Mouse (Mus musculus) MEL (cell line): Measurements from ENCODE around the gene Nsmf. TPM values are rescaled to one million over a fixed set of nuclear protein-coding genes. Genes with fewer than 3 reads are reported as not detected.

ENCODE experiments used
- CHD1 ChIP-seq: IDR thresholded peaks from 2 replicates; pipeline ENCODE4 v1.6.1; 2012; ENCODE audit warnings: low read depth, mild to moderate bottlenecking, inconsistent platforms, low read length, improper control_type of control experiment
- CTCF ChIP-seq, 3 experiments: IDR thresholded peaks in 2 of 3; conservative IDR thresholded peaks in 1 of 3; 2 replicates each; pipeline ENCODE4 v1.5.1; 2011 to 2012; ENCODE audit warnings: low read length in 3 of 3, low read depth in 2 of 3, mild to moderate bottlenecking in 2 of 3, improper control_type of control experiment in 1 of 3, inconsistent platforms in 1 of 3, mixed read lengths in 1 of 3, moderate library complexity in 1 of 3; ENCODE audit not compliant: control insufficient read depth in 1 of 3, insufficient read depth in 1 of 3, poor library complexity in 1 of 3, severe bottlenecking in 1 of 3
- ELF1 ChIP-seq: IDR thresholded peaks from 2 replicates; pipeline ENCODE4 v1.6.1; 2014; ENCODE audit warnings: low read depth, mild to moderate bottlenecking, inconsistent platforms, low read length, improper control_type of control experiment, moderate library complexity
- EP300 ChIP-seq, 2 experiments: IDR thresholded peaks; 2 replicates each; pipeline ENCODE4 v1.6.1; 2011; ENCODE audit warnings: improper control_type of control experiment in 2 of 2, low read length in 2 of 2, low read depth in 1 of 2, mild to moderate bottlenecking in 1 of 2
- GATA1 ChIP-seq: IDR thresholded peaks from 2 replicates; pipeline ENCODE4 v1.6.1; 2011; ENCODE audit warnings: low read depth, low read length, improper control_type of control experiment
- MAX ChIP-seq: IDR thresholded peaks from 2 replicates; pipeline ENCODE4 v1.6.1; 2011; ENCODE audit warnings: low read length, improper control_type of control experiment
- MYB ChIP-seq: IDR thresholded peaks from 2 replicates; pipeline ENCODE4 v1.6.1; 2011; ENCODE audit warnings: mild to moderate bottlenecking, low read depth, low read length, improper control_type of control experiment
- NELFE ChIP-seq: IDR thresholded peaks from 2 replicates; pipeline ENCODE4 v1.6.1; 2011; ENCODE audit warnings: low read depth, low read length, improper control_type of control experiment
- POLR2A ChIP-seq, 2 experiments: IDR thresholded peaks; 2 replicates each; pipeline ENCODE4 v1.6.1; 2011 to 2012; ENCODE audit warnings: low read length in 2 of 2, mild to moderate bottlenecking in 2 of 2, control low read depth in 1 of 2, improper control_type of control experiment in 1 of 2, low read depth in 1 of 2, moderate library complexity in 1 of 2; ENCODE audit not compliant: control insufficient read depth in 1 of 2, insufficient read depth in 1 of 2, poor library complexity in 1 of 2
- POLR2AphosphoS2 ChIP-seq: IDR thresholded peaks from 2 replicates; pipeline ENCODE4 v1.6.1; 2011; ENCODE audit warnings: low read length, improper control_type of control experiment
- SMC3 ChIP-seq: IDR thresholded peaks from 2 replicates; pipeline ENCODE4 v1.6.1; 2011; ENCODE audit warnings: low read depth, low read length, improper control_type of control experiment
- TAL1 ChIP-seq: IDR thresholded peaks from 2 replicates; pipeline ENCODE4 v1.6.1; 2012; ENCODE audit warnings: mild to moderate bottlenecking, inconsistent platforms, low read length, moderate library complexity, mixed read lengths
- USF2 ChIP-seq, 2 experiments: IDR thresholded peaks; 2 replicates each; pipeline ENCODE4 v1.6.1; 2011 to 2012; ENCODE audit warnings: improper control_type of control experiment in 2 of 2, low read length in 2 of 2, borderline replicate concordance in 1 of 2, inconsistent platforms in 1 of 2, low read depth in 1 of 2, mild to moderate bottlenecking in 1 of 2; ENCODE audit not compliant: insufficient read depth in 1 of 2
- ZMIZ1 ChIP-seq: IDR thresholded peaks from 2 replicates; pipeline ENCODE4 v1.6.1; 2012; ENCODE audit warnings: low read depth, mild to moderate bottlenecking, inconsistent platforms, low read length, improper control_type of control experiment, moderate library complexity
- polyA plus RNA-seq, 2 experiments: library from polyadenylated mRNA; stranded (reverse) in 1 of 2; unstranded in 1 of 2; fragments of >175 nt in 1 of 2; fragments of >200 nt in 1 of 2; gene quantifications; 2 replicates each; pipeline versions ENCODE4 v1.2.1 to v1.2.4; 2012; ENCODE audit warnings: low replicate concordance in 2 of 2, low read depth in 1 of 2; ENCODE audit not compliant: insufficient read length in 2 of 2, insufficient read depth in 1 of 2, missing spikeins in 1 of 2
- total RNA-seq: library from RNA; depleted of rRNA; stranded (reverse); fragments of 300-350 nt; gene quantifications from 2 replicates; pipeline ENCODE4 v1.2.3, GENCODE M21; 2012; rRNA removed

Nsmf gene
- total and polyA plus RNA-seq, 3 experiments = 13.3 to 25.8 TPM; not detected in 1

- TF ChIP-seq USF2 (IDR thresholded peaks at IDR 0.05; ENCODE audit: borderline replicate concordance in 1 of 2, insufficient read depth in 1 of 2, low read depth in 1 of 2, low read length in 2 of 2) (no peak), MYB (no peak), NELFE (peak; percentile 38), POLR2AphosphoS2 (0 out of 2 replicates have a peak, but pooled peaks have one; percentile 34), TAL1 (peak; percentile 98), CTCF (IDR thresholded peaks at IDR 0.05 in 2 of 3, conservative IDR thresholded peaks at IDR 0.05 in 1 of 3; ENCODE audit: control insufficient read depth in 1 of 3, insufficient read depth in 1 of 3, low read depth in 2 of 3, low read length in 3 of 3, poor library complexity in 1 of 3, severe bottlenecking in 1 of 3) (no peak), EP300 (IDR thresholded peaks at IDR 0.05; ENCODE audit: low read depth in 1 of 2, low read length in 2 of 2) (peak; percentile 94 to 96), POLR2A (IDR thresholded peaks at IDR 0.05; ENCODE audit: control insufficient read depth in 1 of 2, insufficient read depth in 1 of 2, low read depth in 1 of 2, low read length in 2 of 2, poor library complexity in 1 of 2) (peak in 1 of 2 experiments; percentile 59; a peak in 2 of 4 replicates), ZMIZ1 (0 out of 2 replicates have a peak, but pooled peaks have one; percentile 28), CHD1 (no peak), ELF1 (no peak), MAX (no peak), GATA1 (peak; percentile 92), SMC3 (no peak)
Measured at GRCm38 (mm10) chr2:25111184-25111791, 57.1 kb downstream of the Nsmf start (continued).

Other genes with a start within 250 kb of the Nsmf start
- gene Ehmt1, start 134.7 kb upstream of the Nsmf start, total RNA-seq = 31.9 and 32.7 TPM in 2 replicates
- gene Ehmt1, start 134.7 kb upstream of the Nsmf start, polyA plus RNA-seq = 10 to 100 TPM in 1 of 2 experiments, not detected in 1; 55.8 TPM
- gene Arrdc1, start 119.1 kb upstream of the Nsmf start, total RNA-seq = 19.0 and 20.2 TPM in 2 replicates
- gene Arrdc1, start 119.1 kb upstream of the Nsmf start, polyA plus RNA-seq = 10 to 100 TPM in 1 of 2 experiments, not detected in 1; 49.0 TPM
- 73.7 and 83.5 TPM in 2 replicates for gene Zmynd19, start 104.6 kb upstream of the Nsmf start, total RNA-seq
- gene Zmynd19, start 104.6 kb upstream of the Nsmf start, polyA plus RNA-seq = 100 to 1,000 TPM in 1 of 2 experiments, not detected in 1; 114 TPM
- 16.6 and 17.6 TPM in 2 replicates for gene Dph7, start 92.0 kb upstream of the Nsmf start, total RNA-seq
- 10 to 100 TPM in 1 of 2 experiments, not detected in 1; 19.7 TPM for gene Dph7, start 92.0 kb upstream of the Nsmf start, polyA plus RNA-seq
- 84.8 and 102 TPM in 2 replicates for gene Mrpl41, start 79.3 kb upstream of the Nsmf start, total RNA-seq
- gene Mrpl41, start 79.3 kb upstream of the Nsmf start, polyA plus RNA-seq = 100 to 1,000 TPM in 1 of 2 experiments, not detected in 1; 103 TPM
- 7.1 and 8.8 TPM in 2 replicates for gene Pnpla7, start 78.3 kb upstream of the Nsmf start, total RNA-seq
- gene Pnpla7, start 78.3 kb upstream of the Nsmf start, polyA plus RNA-seq = 10 to 100 TPM in 1 of 2 experiments, not detected in 1; 11.3 TPM
- gene Entpd8, start 25.9 kb downstream of the Nsmf start, total RNA-seq = not detected in 2 replicates
- gene Entpd8, start 25.9 kb downstream of the Nsmf start, polyA plus RNA-seq = not detected
- gene Noxa1, start 40.8 kb downstream of the Nsmf start, total RNA-seq = 0.08 TPM in 1 of 2 replicates, not detected in the other
- gene Noxa1, start 40.8 kb downstream of the Nsmf start, polyA plus RNA-seq = under 1 TPM in 1 of 2 experiments, not detected in 1; 0.10 TPM
- gene Nrarp, start 126.4 kb downstream of the Nsmf start, total RNA-seq = 6.3 and 6.5 TPM in 2 replicates
- gene Nrarp, start 126.4 kb downstream of the Nsmf start, polyA plus RNA-seq = 10 to 100 TPM in 1 of 2 experiments, not detected in 1; 12.3 TPM
- 7.6 and 9.1 TPM in 2 replicates for gene Tor4a, start 142.5 kb downstream of the Nsmf start, total RNA-seq
- gene Tor4a, start 142.5 kb downstream of the Nsmf start, polyA plus RNA-seq = 10 to 100 TPM in 1 of 2 experiments, not detected in 1; 13.7 TPM
- gene Nelfb, start 157.1 kb downstream of the Nsmf start, total RNA-seq = 62.9 and 63.1 TPM in 2 replicates
- 10 to 100 TPM in 1 of 2 experiments, not detected in 1; 83.5 TPM for gene Nelfb, start 157.1 kb downstream of the Nsmf start, polyA plus RNA-seq
- gene Stpg3, start 160.3 kb downstream of the Nsmf start, total RNA-seq = not detected in 2 replicates
- under 1 TPM in 1 of 2 experiments, not detected in 1; 0.07 TPM for gene Stpg3, start 160.3 kb downstream of the Nsmf start, polyA plus RNA-seq
- 1.1 TPM in 1 of 2 replicates, not detected in the other for gene Fam166a, start 164.4 kb downstream of the Nsmf start, total RNA-seq
- 10 to 100 TPM in 1 of 2 experiments, not detected in 1; 15.6 TPM for gene Fam166a, start 164.4 kb downstream of the Nsmf start, polyA plus RNA-seq
- 979 and 1,089 TPM in 2 replicates for gene Tubb4b, start 170.3 kb downstream of the Nsmf start, total RNA-seq
- gene Tubb4b, start 170.3 kb downstream of the Nsmf start, polyA plus RNA-seq = 1,000 to 10,000 TPM in 1 of 2 experiments, 100 to 1,000 TPM in 1; 183 to 1,037 TPM
- 0.04 TPM in 1 of 2 replicates, not detected in the other for gene Slc34a3, start 180.0 kb downstream of the Nsmf start, total RNA-seq
- under 1 TPM in 1 of 2 experiments, not detected in 1; 0.03 TPM for gene Slc34a3, start 180.0 kb downstream of the Nsmf start, polyA plus RNA-seq
- gene Rnf224, start 182.4 kb downstream of the Nsmf start, total RNA-seq = not detected in 2 replicates
- gene Rnf224, start 182.4 kb downstream of the Nsmf start, polyA plus RNA-seq = under 1 TPM in 1 of 2 experiments, not detected in 1; 0.10 TPM
- 6.0 and 7.4 TPM in 2 replicates for gene Rnf208, start 187.9 kb downstream of the Nsmf start, total RNA-seq
- gene Rnf208, start 187.9 kb downstream of the Nsmf start, polyA plus RNA-seq = 10 to 100 TPM in 1 of 2 experiments, not detected in 1; 21.8 TPM
- gene Cysrt1, start 188.1 kb downstream of the Nsmf start, total RNA-seq = 0.15 and 0.26 TPM in 2 replicates
- gene Cysrt1, start 188.1 kb downstream of the Nsmf start, polyA plus RNA-seq = under 1 TPM in 1 of 2 experiments, not detected in 1; 0.19 TPM
- gene AL732309.1, start 192.5 kb downstream of the Nsmf start, total RNA-seq = 8.2 and 11.5 TPM in 2 replicates
- gene AL732309.1, start 192.5 kb downstream of the Nsmf start, polyA plus RNA-seq = 1 to 10 TPM in 1 of 2 experiments, not detected in 1; 4.8 TPM
- gene Tmem203, start 201.1 kb downstream of the Nsmf start, total RNA-seq = 8.1 and 8.4 TPM in 2 replicates
- 10 to 100 TPM in 1 of 2 experiments, not detected in 1; 17.0 TPM for gene Tmem203, start 201.1 kb downstream of the Nsmf start, polyA plus RNA-seq
- gene Tprn, start 208.3 kb downstream of the Nsmf start, total RNA-seq = 26.1 and 32.9 TPM in 2 replicates
- 10 to 100 TPM in 1 of 2 experiments, not detected in 1; 50.8 TPM for gene Tprn, start 208.3 kb downstream of the Nsmf start, polyA plus RNA-seq
- 194 and 226 TPM in 2 replicates for gene Ssna1, start 218.1 kb downstream of the Nsmf start, total RNA-seq
- 100 to 1,000 TPM in 1 of 2 experiments, not detected in 1; 158 TPM for gene Ssna1, start 218.1 kb downstream of the Nsmf start, polyA plus RNA-seq
- 9.8 and 10.3 TPM in 2 replicates for gene Anapc2, start 218.1 kb downstream of the Nsmf start, total RNA-seq
- 10 to 100 TPM in 1 of 2 experiments, not detected in 1; 67.0 TPM for gene Anapc2, start 218.1 kb downstream of the Nsmf start, polyA plus RNA-seq
- not detected in 2 replicates for gene Tmem210, start 233.8 kb downstream of the Nsmf start, total RNA-seq
- gene Tmem210, start 233.8 kb downstream of the Nsmf start, polyA plus RNA-seq = not detected
- not detected in 2 replicates for gene Lrrc26, start 235.6 kb downstream of the Nsmf start, total RNA-seq
- gene Lrrc26, start 235.6 kb downstream of the Nsmf start, polyA plus RNA-seq = not detected